Mouse (Mus musculus): ENCODE results near the gene Kbtbd13.

Gene Kbtbd13

GRCm38 (mm10) chr9:65391613-65391964 lies at the start of gene Kbtbd13:
Gene Kbtbd13 (minus strand): TSS chr9:65391652.
- in situ Hi-C loops (cut with MboI, MseI): no loop called here

DNA sequence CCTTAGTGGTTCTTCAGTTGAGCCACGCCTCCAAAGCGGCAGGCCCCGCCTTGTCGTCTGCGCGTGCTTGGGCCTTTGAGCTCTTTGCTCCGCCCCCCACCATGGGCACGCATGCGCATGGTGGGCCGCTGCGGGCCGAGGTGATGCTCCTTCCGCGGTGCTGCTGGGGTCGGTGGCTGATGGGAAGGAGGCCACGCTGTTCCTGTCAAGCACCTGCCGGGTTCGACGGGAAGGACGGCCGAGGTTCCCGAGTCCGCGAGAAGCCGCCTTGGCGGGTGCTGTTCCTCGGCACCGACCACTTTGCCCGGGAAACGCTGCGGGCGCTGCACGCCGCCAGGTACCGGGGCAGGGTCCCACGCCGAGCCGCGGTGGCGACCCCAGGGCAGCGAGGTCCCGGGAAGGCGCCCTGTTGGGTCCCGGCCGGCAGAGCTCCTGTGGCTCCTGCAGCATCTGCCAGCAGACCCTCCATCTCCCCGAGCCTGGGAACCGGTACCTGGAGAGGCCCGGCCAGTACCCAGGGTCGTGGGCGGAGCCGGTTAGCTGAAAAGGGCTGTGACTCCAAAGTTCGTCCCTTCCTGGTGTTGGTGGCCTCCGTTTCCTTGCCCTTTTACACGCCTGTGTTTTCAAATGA lies 44.3 kb upstream of the Kbtbd13 start, which contains the start of gene Mtfmt:
Gene Mtfmt, plus strand, starts transcription at position 112 of the 631 bp plus-strand sequence.
- in situ Hi-C loops (cut with MboI, MseI): loop anchor here (10.0 kb wide), 1 partner anchor 149 kb away; the partner anchor contains the start of genes Pif1 and Plekho2

DNA sequence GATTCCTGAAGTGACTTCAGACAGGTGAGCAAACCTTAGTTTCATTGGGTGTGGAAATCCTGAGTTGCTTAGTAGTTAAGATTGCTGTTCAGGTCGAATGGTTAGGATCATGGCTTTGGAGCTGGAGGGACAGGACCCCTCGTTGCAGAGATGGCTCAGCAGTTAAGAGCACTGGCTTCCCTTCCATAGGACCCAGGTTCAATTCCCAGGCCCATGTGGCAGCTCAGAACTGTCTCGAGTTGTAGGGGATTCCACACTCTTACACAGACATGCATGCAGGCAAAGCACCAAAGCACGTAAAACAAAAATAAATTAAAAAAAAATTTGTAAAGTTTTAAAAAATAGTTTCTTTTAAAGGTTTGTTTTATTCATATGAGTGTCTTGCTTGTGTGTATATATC lies 43.8 kb upstream of the Kbtbd13 start:
- in situ Hi-C loops (cut with MboI, MseI): loop anchor here (10.0 kb wide), 1 partner anchor 150 kb away; the partner anchor contains the start of genes Pif1 and Plekho2

GRCm38 (mm10) chr9:65434140-65434539 lies 42.7 kb upstream of the Kbtbd13 start:
- in situ Hi-C loops (cut with MboI, MseI): loop anchor here (10.0 kb wide), 1 partner anchor 151 kb away; the partner anchor contains the start of genes Pif1 and Plekho2

DNA sequence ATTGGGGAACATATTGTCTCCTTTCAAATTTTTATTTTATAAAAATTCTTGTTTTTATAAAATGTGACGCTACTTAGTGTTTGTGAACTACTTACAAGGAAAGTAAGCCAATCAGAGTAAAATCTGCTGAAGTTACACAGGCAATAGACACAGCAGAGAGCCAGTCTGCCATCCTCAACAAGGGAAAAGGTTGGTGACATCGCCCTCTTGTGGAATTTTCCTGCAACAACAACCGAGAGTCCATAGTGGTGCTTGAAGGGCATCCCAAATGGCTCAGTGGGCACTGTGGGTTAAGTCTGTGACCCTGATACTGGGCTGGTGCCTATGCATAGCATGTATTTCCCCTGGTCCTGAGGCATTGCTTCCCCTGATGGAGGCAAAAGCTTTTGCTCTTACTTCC lies 40.8 kb upstream of the Kbtbd13 start:
- in situ Hi-C loops (cut with MboI, MseI): loop anchor here (10.0 kb wide), 1 partner anchor 153 kb away; the partner anchor contains the start of genes Pif1 and Plekho2

DNA sequence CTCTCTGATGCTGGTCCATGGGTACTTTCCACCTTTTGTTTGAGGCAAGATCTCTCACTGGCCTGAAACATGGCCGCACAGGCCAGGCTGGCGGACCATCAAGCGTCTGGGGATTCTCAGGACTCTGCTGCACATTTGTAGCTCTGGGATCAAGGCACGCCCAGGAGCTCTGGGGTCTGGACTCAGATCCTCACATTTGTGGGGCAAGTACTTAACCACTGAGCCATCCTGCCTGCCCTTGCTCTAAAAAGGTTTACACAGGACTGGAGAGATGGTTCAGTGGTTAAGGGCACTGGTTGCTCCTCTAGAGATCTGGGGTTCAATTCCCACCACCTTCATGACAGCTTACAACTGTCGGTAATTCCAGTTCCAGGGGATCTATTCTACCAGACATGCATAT lies 39.5 kb upstream of the Kbtbd13 start:
- in situ Hi-C loops (cut with MboI, MseI): loop anchor here (10.0 kb wide), 1 partner anchor 154 kb away; the partner anchor contains the start of genes Pif1 and Plekho2

DNA sequence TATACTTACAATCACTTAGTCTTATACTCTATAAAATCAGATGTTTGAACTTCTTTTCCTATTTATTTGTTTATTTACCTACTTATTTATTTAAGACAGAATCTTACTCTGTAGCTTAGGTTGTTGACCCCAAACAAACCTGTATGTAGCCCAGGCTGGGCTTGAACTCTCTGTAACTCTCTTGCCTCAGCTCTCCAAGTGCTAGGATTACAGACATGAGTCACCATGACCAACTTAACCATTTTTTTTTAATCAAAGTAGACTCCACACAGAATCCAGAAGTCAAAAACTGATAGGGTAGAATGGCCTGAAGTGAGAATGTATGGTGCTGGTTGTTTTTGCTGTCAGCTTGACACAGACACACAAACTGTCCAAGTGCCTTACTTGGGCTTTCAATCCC lies 38.9 kb upstream of the Kbtbd13 start:
- in situ Hi-C loops (cut with MboI, MseI): loop anchor here (10.0 kb wide), 1 partner anchor 154 kb away; the partner anchor contains the start of genes Pif1 and Plekho2

GRCm38 (mm10) chr9:65428003-65428402 lies 36.6 kb upstream of the Kbtbd13 start:
- in situ Hi-C loops (cut with MboI, MseI): no loop called here

DNA sequence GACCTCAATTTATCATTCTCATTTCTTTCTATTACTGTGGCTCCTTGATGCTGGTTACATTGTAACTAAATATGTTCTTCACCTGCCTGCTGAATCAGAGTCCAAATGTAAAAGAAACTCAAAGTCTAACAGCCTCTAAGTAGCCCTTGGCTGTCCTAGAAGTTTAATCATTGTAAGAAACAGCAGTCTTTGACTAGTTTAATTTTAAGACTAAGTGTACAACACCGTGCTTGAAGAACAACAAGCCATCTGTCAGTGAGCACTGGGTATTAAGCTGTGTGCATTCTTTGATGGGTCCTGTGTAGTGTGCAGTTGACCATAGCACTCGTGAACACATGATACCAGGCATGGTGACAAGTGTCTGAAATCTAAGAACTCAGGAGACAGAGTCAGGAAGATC lies 36.1 kb upstream of the Kbtbd13 start:
- in situ Hi-C loops (cut with MboI, MseI): no loop called here

DNA sequence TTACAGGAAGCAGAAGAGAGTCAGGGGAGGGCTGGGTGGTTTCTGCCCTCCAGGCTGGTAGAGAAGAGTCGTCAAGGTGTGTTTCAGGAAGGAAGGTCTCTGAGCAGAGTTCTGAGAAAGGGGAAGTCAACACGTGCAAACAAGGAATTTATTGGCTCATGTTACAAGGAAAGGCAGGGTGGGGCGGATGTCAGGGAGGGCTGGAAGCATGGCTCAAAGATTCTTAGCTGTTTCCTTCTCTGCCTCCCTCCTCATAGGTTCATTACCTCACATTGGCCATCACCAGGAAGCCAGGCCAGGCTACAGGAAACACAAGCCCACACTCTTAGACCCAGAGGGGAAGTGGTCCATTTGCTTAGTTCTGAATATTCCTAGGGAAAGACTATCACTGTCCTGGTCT lies 32.9 kb upstream of the Kbtbd13 start:
- in situ Hi-C loops (cut with MboI, MseI): no loop called here

GRCm38 (mm10) chr9:65422760-65423501 lies 31.5 kb upstream of the Kbtbd13 start, which contains the start of gene Slc51b:
Gene Slc51b (minus strand): TSS chr9:65422955.
- in situ Hi-C loops (cut with MboI, MseI): no loop called here

DNA sequence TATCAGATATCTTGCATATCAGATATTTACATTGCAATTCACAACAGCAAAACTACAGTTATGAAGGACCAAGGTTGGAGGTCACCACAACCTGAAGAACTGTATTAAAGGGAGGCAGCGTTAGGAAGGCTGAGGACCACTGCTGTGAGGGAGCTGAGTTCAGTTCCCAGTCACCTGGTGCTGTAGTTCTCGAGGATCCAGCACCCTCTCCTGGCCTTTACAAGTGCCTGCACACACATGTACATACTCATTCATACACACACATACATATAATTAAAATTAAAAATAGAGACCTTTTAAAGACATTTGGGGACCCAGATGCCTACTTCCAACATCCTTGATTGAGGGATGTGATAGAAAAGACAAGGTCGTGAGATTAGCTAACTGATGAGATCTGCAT lies 28.2 kb upstream of the Kbtbd13 start:
- in situ Hi-C loops (cut with MboI, MseI): no loop called here

DNA sequence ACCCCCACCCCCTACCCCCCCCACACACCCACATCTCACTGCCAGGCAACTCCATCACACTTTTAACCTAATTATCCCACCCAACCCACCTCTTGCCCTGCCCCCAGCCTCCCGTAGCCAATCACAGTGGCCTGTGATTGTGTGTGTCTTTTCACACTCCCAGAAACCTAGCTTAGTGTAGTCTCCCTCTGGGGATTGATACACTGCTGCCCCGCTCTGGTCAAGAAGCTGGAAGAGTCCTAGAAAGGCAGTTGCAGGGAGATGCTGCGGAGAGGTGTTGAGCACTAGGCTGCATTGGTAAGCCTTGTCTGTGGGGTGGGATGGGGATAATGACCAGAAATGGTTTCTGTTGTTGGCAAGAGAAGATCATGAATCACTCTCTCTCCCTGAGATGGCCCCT lies 26.3 kb upstream of the Kbtbd13 start:
- in situ Hi-C loops (cut with MboI, MseI): no loop called here

GRCm38 (mm10) chr9:65411326-65411725 lies 19.9 kb upstream of the Kbtbd13 start:
- in situ Hi-C loops (cut with MboI, MseI): no loop called here

DNA sequence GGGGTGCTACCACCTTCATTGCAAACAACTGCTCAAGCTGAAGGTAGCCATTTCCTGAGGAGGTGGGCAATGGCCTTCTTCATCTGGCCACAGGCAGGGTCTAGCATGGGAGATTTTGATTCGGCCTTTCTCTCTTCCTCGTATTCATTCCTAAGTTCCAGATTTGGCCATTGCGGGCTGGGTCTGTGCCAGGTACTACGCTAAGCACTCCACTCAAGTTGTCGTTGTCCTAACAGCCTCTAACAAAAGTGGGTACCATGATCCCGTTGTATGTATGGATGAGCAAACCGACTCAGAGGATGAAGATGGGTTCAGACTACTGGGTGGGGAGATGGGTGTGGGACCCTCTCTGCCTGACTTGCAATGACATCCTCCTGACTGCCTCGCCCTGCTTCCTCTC lies 18.9 kb upstream of the Kbtbd13 start:
- in situ Hi-C loops (cut with MboI, MseI): no loop called here

- in situ Hi-C loops (cut with MboI, MseI): no loop called here
These were observed 17.4 kb upstream of the Kbtbd13 start for GRCm38 (mm10) chr9:65408871-65409295.

- in situ Hi-C loops (cut with MboI, MseI): no loop called here
These were observed 16.4 kb upstream of the Kbtbd13 start for GRCm38 (mm10) chr9:65407861-65408260.

GRCm38 (mm10) chr9:65407327-65407726 lies 15.9 kb upstream of the Kbtbd13 start:
- in situ Hi-C loops (cut with MboI, MseI): no loop called here

DNA sequence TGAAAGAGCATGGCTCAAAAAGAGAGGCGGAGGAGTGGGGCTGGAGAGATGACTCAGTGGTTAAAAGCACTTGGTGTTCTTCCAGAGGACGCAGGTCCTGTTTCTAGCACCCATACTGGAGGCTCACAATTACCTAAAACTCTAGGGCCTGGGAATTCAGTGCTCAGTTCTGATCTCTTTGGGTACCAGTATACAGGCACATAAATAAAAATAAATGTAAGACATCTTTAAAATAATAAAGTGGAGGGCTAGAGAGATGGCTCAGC lies 13.7 kb upstream of the Kbtbd13 start:
- in situ Hi-C loops (cut with MboI, MseI): no loop called here

GRCm38 (mm10) chr9:65404331-65405183 lies 13.1 kb upstream of the Kbtbd13 start:
- in situ Hi-C loops (cut with MboI, MseI): no loop called here

DNA sequence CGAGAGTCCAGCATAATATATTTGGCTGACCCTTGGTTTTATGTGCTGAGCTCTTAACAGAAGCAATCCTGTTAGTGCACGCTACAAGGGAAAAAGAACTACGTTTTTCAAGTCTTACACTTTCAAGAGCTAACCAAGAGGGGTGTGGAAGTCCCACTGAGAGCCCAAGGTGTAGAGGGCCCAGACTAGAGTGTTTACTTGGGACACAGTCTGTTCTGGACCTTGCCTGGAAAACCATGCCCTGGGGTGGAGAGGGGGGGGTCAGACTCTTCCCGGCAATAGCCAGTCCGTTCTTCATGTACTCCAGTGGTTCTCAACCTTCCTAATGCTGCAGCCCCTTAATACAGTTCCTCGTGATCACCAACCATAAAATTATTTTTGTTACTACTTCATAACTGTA lies 8.5 kb upstream of the Kbtbd13 start:
- in situ Hi-C loops (cut with MboI, MseI): no loop called here

DNA sequence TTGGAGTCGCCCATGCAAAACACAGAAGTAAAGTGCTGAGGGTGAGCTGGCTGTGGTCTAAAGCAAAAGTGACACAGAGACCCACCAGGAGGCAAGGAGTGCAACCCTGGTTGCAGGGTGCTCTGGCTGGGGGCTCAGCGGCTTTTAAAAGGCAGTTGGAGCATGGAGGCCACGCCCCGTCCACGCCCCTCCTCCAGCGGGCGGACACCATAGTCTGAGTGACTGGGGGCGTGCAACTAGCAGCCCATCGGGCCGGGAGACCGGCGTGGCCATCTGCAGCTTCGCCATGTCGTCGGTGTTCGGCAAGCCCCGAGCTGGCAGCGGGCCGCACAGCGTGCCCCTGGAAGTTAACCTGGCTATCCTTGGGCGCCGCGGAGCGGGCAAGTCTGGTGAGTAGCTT lies 6.8 kb upstream of the Kbtbd13 start, which contains the start of gene Rasl12:
Gene Rasl12, plus strand, starts transcription at position 228 of the 400 bp plus-strand sequence.
- in situ Hi-C loops (cut with MboI, MseI): no loop called here

Measured in regulatory T cell (primary cell).